In genomic region chr12:34075805-34076509, GRCm38 (mm10) we compare ENCODE assay signal across 17 mouse cellular contexts.
DNase-seq lines count a peak whose midpoint lies in the region; ATAC-seq lines count a peak whose summit lies in the region.
"Had no signal": no experiment of that assay in that cellular context is flagged by ENCODE, and none has a peak within 500 bp of the region (broad histone marks: within the 10 kb centered on the region; RNA-seq: fewer than 3 reads in every experiment).

No protein-coding gene starts in this region.

- peak; percentile 35 for DNase-seq in heart, adult 8-10 months (ENCODE audit: low spot score)
- no peak for DNase-seq in heart, postnatal 14 days
- DNase-seq in 3134 (ENCODE audit: extremely low read depth, insufficient read length, low spot score) (peak; percentile 66), 3T3-L1 (ENCODE audit: low read depth, low spot score) (peak; percentile 93)
- DNase-seq in embryo, embryonic 9.5 days (ENCODE audit: extremely low spot score), result no peak
- DNase-seq: cerebellum, postnatal 10 days; liver, embryonic 13.5 days; lung, postnatal 10 days; right cerebral cortex, postnatal 4 days; thymus, postnatal 36 days had no signal

- no peaks in the 10 kb centered on the region; the same call in 1 of the 2 replicates for H3K4me1 ChIP-seq in brown adipose tissue, adult 24 weeks (ENCODE audit: control insufficient read depth, insufficient read depth, insufficient read length, low read length)
- H3K4me1 ChIP-seq: forebrain, embryonic 10.5 days; kidney, embryonic 15.5 days; liver, embryonic 13.5 days; midbrain, embryonic 10.5 days; stomach, embryonic 15.5 days had no signal

- intact Hi-C loops in heart, postnatal 14 days (cut with DNase I), result no loop called here

- ATAC-seq in granulocyte monocyte progenitor cell, adult 5-6 weeks (replicated peaks; ENCODE audit: poor library complexity, severe bottlenecking), result no peak

- peak overlapping the region; percentile 64 for H3K27ac ChIP-seq in brown adipose tissue, adult 24 weeks (replicated peaks; ENCODE audit: low read depth, low read length)
- H3K27ac ChIP-seq: forebrain, embryonic 10.5 days; kidney, embryonic 15.5 days; layer of hippocampus, adult 2 months; liver, embryonic 13.5 days; midbrain, embryonic 10.5 days; stomach, embryonic 15.5 days had no signal

- no peak overlapping the region; the same call in 1 of the 2 replicates for H3K4me3 ChIP-seq in brown adipose tissue, adult 24 weeks (ENCODE audit: insufficient read depth, low read depth, low read length)
- H3K4me3 ChIP-seq: forebrain, embryonic 10.5 days; kidney, embryonic 15.5 days; layer of hippocampus, adult 2 months; liver, embryonic 13.5 days; midbrain, embryonic 10.5 days; stomach, embryonic 15.5 days had no signal

Comparison
In these comparisons a context has a peak if more than half of its experiments do, and no peak if none do; other contexts are left out.
1. DNase-seq: peak in heart, adult 8-10 months (single experiment), 3134 (single experiment) and 3T3-L1 (single experiment); none in heart, postnatal 14 days (0 of 2) and embryo, embryonic 9.5 days (single experiment).